Mouse (Mus musculus) kidney, postnatal 0 days (tissue): ENCODE data around the gene Hcfc1. TPM values are rescaled to one million over a fixed set of nuclear protein-coding genes. Genes with fewer than 3 reads are reported as not detected.

Source experiments
- ATAC-seq: fragments of 200-750 bp; cut with Nextera tagmentation; replicated peaks from 2 replicates; pipeline ENCODE4 v1.8.0; 2017; ENCODE audit warnings: low read depth, moderate number of reproducible peaks, moderate TSS enrichment, moderate library complexity; ENCODE audit not compliant: low FRiP score
- DNase-seq: peaks from one replicate; pipeline ENCODE4 v3.0.0-alpha.2; 2016; ENCODE audit warnings: low spot score
- H3K27ac ChIP-seq: fragments of 300-500 bp; sonication (generic); 2 replicates; pipeline ENCODE4 v1.5.1; 2014; ENCODE audit warnings: mild to moderate bottlenecking
- H3K27me3 ChIP-seq: fragments of 300-500 bp; sonication (generic); 2 replicates; pipeline ENCODE4 v1.6.1; 2014; ENCODE audit warnings: low read length, mixed read lengths; ENCODE audit not compliant: insufficient read depth
- H3K36me3 ChIP-seq: fragments of 300-500 bp; sonication (generic); 2 replicates; pipeline ENCODE4 v1.6.1; 2014; ENCODE audit warnings: low read length, mixed read lengths; ENCODE audit not compliant: insufficient read depth
- H3K4me1 ChIP-seq: fragments of 300-500 bp; sonication (generic); replicated peaks from 2 replicates; pipeline ENCODE4 v1.6.1; 2014; ENCODE audit warnings: antibody characterized with exemption, low read length, mixed read lengths; ENCODE audit not compliant: insufficient read depth
- H3K4me2 ChIP-seq: fragments of 300-500 bp; sonication (generic); 2 replicates; pipeline ENCODE4 v1.6.1; 2014; ENCODE audit warnings: mild to moderate bottlenecking, low read length, moderate library complexity, mixed read lengths
- H3K4me3 ChIP-seq: fragments of 300-500 bp; sonication (generic); replicated peaks from 2 replicates; pipeline ENCODE4 v1.5.1; 2014; ENCODE audit warnings: low read depth, low read length
- H3K9ac ChIP-seq: fragments of 300-500 bp; sonication (generic); 2 replicates; pipeline ENCODE4 v1.6.1; 2014; ENCODE audit warnings: low read depth, low read length
- H3K9me3 ChIP-seq: fragments of 300-500 bp; sonication (generic); replicated peaks from 2 replicates; pipeline ENCODE4 v1.6.1; 2016; ENCODE audit warnings: low read length, inconsistent platforms, mixed read lengths
- CTCF ChIP-seq: IDR thresholded peaks from 2 replicates; pipeline ENCODE4 v1.5.1; 2016; ENCODE audit warnings: antibody characterized with exemption, low read depth, mild to moderate bottlenecking, moderate library complexity
- WGBS: fragments of 180-500 bp; shearing (Covaris S2); extraction: QIAGEN DNeasy Blood & Tissue Kit; methylation state at CpG from one replicate; pipeline ENCODE4 v1.1.7; 2014; 5-methylcytosine and 5-hydroxymethylcytosine counted together
- polyA plus RNA-seq: library from polyadenylated mRNA; unstranded; fragments of >200 nt; fragmentation: Nextera tagmentation; extraction: Ambion mirVana; gene quantifications from 2 replicates; pipeline ENCODE4 v1.2.1, GENCODE M21; 2015

Hcfc1 gene
- polyA plus RNA-seq, 1 experiment from 2014 or later = 32.1 TPM

- H3K4me2 ChIP-seq = peak overlapping the region; percentile 63
- no peak overlapping the region for H3K27ac ChIP-seq
- no peak overlapping the region for H3K9ac ChIP-seq
- H3K27me3 ChIP-seq = no peaks in the 10 kb centered on the region
- H3K4me3 ChIP-seq = peak overlapping the region; percentile 50
- ATAC-seq (no peak), DNase-seq (no peak)
- no peaks in the 10 kb centered on the region for H3K36me3 ChIP-seq
- H3K9me3 ChIP-seq = no peaks in the 10 kb centered on the region
- TF ChIP-seq CTCF = no peak
- H3K4me1 ChIP-seq = no peaks in the 10 kb centered on the region
- 78% methylated on average over 8 of the region's 8 CpGs for WGBS
Measured at GRCm38 (mm10) chrX:73922550-73922882, 43.6 kb downstream of the Hcfc1 start.

GRCm38 (mm10) chrX:73921823-73922549 is 44.2 kb downstream of the Hcfc1 start, which contains the start of the genes Arhgap4 and Naa10:
TSS of gene Arhgap4 (minus strand) at chrX:73921870.
TSS of gene Naa10 (minus strand) at chrX:73921944.
- H3K4me2 ChIP-seq = peak within 1 kb of the TSS; percentile 63
- H3K4me1 ChIP-seq = no peaks in the 10 kb centered on the region
- H3K9me3 ChIP-seq = no peaks in the 10 kb centered on the region
- DNase-seq = peak; percentile 88
- no peaks in the 10 kb centered on the region for H3K27me3 ChIP-seq
- peak; percentile 96 for ATAC-seq
- H3K4me3 ChIP-seq = peak within 1 kb of the TSS; percentile 50
- WGBS = 27% methylated on average over 43 of the region's 43 CpGs
- H3K27ac ChIP-seq = peak within 1 kb of the TSS; percentile 79
- TF ChIP-seq CTCF = no peak
- no peaks in the 10 kb centered on the region for H3K36me3 ChIP-seq
- peak within 1 kb of the TSS; percentile 63 for H3K9ac ChIP-seq

GRCm38 (mm10) chrX:73921285-73921822 is 44.8 kb downstream of the Hcfc1 start:
- H3K27me3 ChIP-seq = no peaks in the 10 kb centered on the region
- DNase-seq (peak; percentile 23), ATAC-seq (peak; percentile 57)
- H3K36me3 ChIP-seq = no peaks in the 10 kb centered on the region
- H3K9ac ChIP-seq = peak overlapping the region; percentile 63
- H3K4me1 ChIP-seq = no peaks in the 10 kb centered on the region
- H3K9me3 ChIP-seq = no peaks in the 10 kb centered on the region
- peak overlapping the region; percentile 50 for H3K4me3 ChIP-seq
- peak overlapping the region; percentile 79 for H3K27ac ChIP-seq
- H3K4me2 ChIP-seq = peak overlapping the region; percentile 63
- 33% methylated on average over 34 of the region's 34 CpGs for WGBS
- TF ChIP-seq CTCF = no peak

GRCm38 (mm10) chrX:73918631-73919030 is 47.5 kb downstream of the Hcfc1 start:
- Histone ChIP-seq H3K27ac (no peak overlapping the region), H3K4me3 (no peak overlapping the region), H3K9ac (no peak overlapping the region), H3K36me3 (no peaks in the 10 kb centered on the region), H3K4me1 (no peaks in the 10 kb centered on the region), H3K4me2 (no peak overlapping the region), H3K27me3 (no peaks in the 10 kb centered on the region), H3K9me3 (no peaks in the 10 kb centered on the region)
- WGBS = 85% methylated on average over 5 of the region's 5 CpGs
- ATAC-seq (no peak), DNase-seq (no peak)
- TF ChIP-seq CTCF = no peak

- ATAC-seq (no peak), DNase-seq (no peak)
- Histone ChIP-seq H3K4me1 (no peaks in the 10 kb centered on the region), H3K4me3 (no peak overlapping the region), H3K9ac (no peak overlapping the region), H3K36me3 (no peaks in the 10 kb centered on the region), H3K27me3 (no peaks in the 10 kb centered on the region), H3K4me2 (no peak overlapping the region), H3K9me3 (no peaks in the 10 kb centered on the region), H3K27ac (no peak overlapping the region)
- WGBS = 79% methylated on average over 8 of the region's 8 CpGs
- TF ChIP-seq CTCF = no peak
Measured at GRCm38 (mm10) chrX:73916945-73917344, 49.2 kb downstream of the Hcfc1 start.

- ATAC-seq = peak; percentile 98
- H3K4me2 ChIP-seq = peak overlapping the region; percentile 11; the same call in 1 of the 2 replicates
- no peak overlapping the region for H3K4me3 ChIP-seq
- 35% methylated on average over 31 of the region's 31 CpGs for WGBS
- H3K36me3 ChIP-seq = no peaks in the 10 kb centered on the region
- TF ChIP-seq CTCF = peak; percentile 65
- no peaks in the 10 kb centered on the region for H3K27me3 ChIP-seq
- peak overlapping the region; percentile 70 for H3K27ac ChIP-seq
- no peaks in the 10 kb centered on the region for H3K9me3 ChIP-seq
- no peak overlapping the region for H3K9ac ChIP-seq
- peak; percentile 97 for DNase-seq
- no peaks in the 10 kb centered on the region for H3K4me1 ChIP-seq
Measured at GRCm38 (mm10) chrX:73914827-73915703, 51.1 kb downstream of the Hcfc1 start.
